Mouse (Mus musculus) MEL (cell line): ENCODE results near the gene Exoc5.

Source experiments
- EP300 ChIP-seq, 2 experiments: IDR thresholded peaks; 2 replicates each; pipeline ENCODE4 v1.6.1; 2011; ENCODE audit warnings: improper control_type of control experiment in 2 of 2, low read length in 2 of 2, low read depth in 1 of 2, mild to moderate bottlenecking in 1 of 2
- JUND ChIP-seq: IDR thresholded peaks from 2 replicates; pipeline ENCODE4 v1.6.1; 2011; ENCODE audit warnings: low read depth, mild to moderate bottlenecking, improper control_type of control experiment, low read length

- TF ChIP-seq EP300 (IDR thresholded peaks at IDR 0.05; ENCODE audit: low read depth in 1 of 2, low read length in 2 of 2) (no peak; a peak in 1 of 4 replicates), JUND (no peak)
These were observed 752 bp downstream of the Exoc5 start, which contains the start of gene Ap5m1 for GRCm38 (mm10) chr14:49065529-49066273.
